Mouse (Mus musculus): ENCODE data around the gene Eps15. TPM values are rescaled to one million over a fixed set of nuclear protein-coding genes. Genes with fewer than 3 reads are reported as not detected.
A peak's percentile ranks its signal among the peaks of the same experiment; 100 is the strongest.

Eps15 gene
- polyA plus RNA-seq, 1 experiment from 2014 or later = 20.0 TPM

- Histone ChIP-seq H3K9ac (replicated peaks) (no peak overlapping the region), H3K4me3 (ENCODE audit: low read depth, low read length) (no peak overlapping the region), H3K27me3 (ENCODE audit: insufficient read depth, low read length) (no peaks in the 10 kb centered on the region), H3K27ac (ENCODE audit: low read depth) (no peak overlapping the region), H3K9me3 (ENCODE audit: low read length) (no peaks in the 10 kb centered on the region), H3K36me3 (replicated peaks; ENCODE audit: insufficient read depth, low read length) (no peaks in the 10 kb centered on the region), H3K4me2 (ENCODE audit: low read depth, low read length) (no peak overlapping the region), H3K4me1 (ENCODE audit: insufficient read depth) (no peaks in the 10 kb centered on the region; the same call in 1 of the 2 replicates)
- TF ChIP-seq CTCF (IDR thresholded peaks at IDR 0.05; ENCODE audit: low read depth) = no peak
- TF ChIP-seq EP300 (IDR thresholded peaks at IDR 0.05; ENCODE audit: low read depth) = no peak
- DNase-seq (no peak), ATAC-seq (peak; percentile 59; the same call in 1 of the 2 replicates)
- 9% methylated on average over 3 of the region's 3 CpGs for WGBS (ENCODE audit: insufficient replicate concordance)
Observed at GRCm38 (mm10) chr4:109419017-109419416, 138.9 kb downstream of the Eps15 start.

GRCm38 (mm10) chr4:109419563-109419962 is 139.5 kb downstream of the Eps15 start:
- whole genome bisulfite sequencing (ENCODE audit: insufficient replicate concordance) = 85% methylated on average over 4 of the region's 4 CpGs
- H3K27me3 ChIP-seq (ENCODE audit: insufficient read depth, low read length) = no peaks in the 10 kb centered on the region

GRCm38 (mm10) chr4:109420138-109420795 is 140.2 kb downstream of the Eps15 start:
- Histone ChIP-seq H3K4me2 (ENCODE audit: low read depth, low read length) (no peak overlapping the region), H3K4me3 (ENCODE audit: low read depth, low read length) (no peak overlapping the region), H3K27ac (ENCODE audit: low read depth) (no peak overlapping the region), H3K4me1 (ENCODE audit: insufficient read depth) (no peaks in the 10 kb centered on the region; the same call in 1 of the 2 replicates), H3K27me3 (ENCODE audit: insufficient read depth, low read length) (no peaks in the 10 kb centered on the region), H3K9me3 (ENCODE audit: low read length) (no peaks in the 10 kb centered on the region), H3K36me3 (replicated peaks; ENCODE audit: insufficient read depth, low read length) (no peaks in the 10 kb centered on the region), H3K9ac (replicated peaks) (no peak overlapping the region)
- WGBS (ENCODE audit: insufficient replicate concordance) = 75% methylated on average over 8 of the region's 8 CpGs
- TF ChIP-seq EP300 (IDR thresholded peaks at IDR 0.05; ENCODE audit: low read depth) (no peak), CTCF (IDR thresholded peaks at IDR 0.05; ENCODE audit: low read depth) (peak; percentile 70)
- DNase-seq = peak; percentile 61
- 0 out of 2 replicates have a peak, but pooled peaks have one; percentile 23 for ATAC-seq

More at GRCm38 (mm10) chr4:109419563-109419962, 139.5 kb downstream of the Eps15 start:
- Histone ChIP-seq H3K4me3 (ENCODE audit: low read depth, low read length) (no peak overlapping the region), H3K4me2 (ENCODE audit: low read depth, low read length) (no peak overlapping the region), H3K27ac (ENCODE audit: low read depth) (no peak overlapping the region), H3K4me1 (ENCODE audit: insufficient read depth) (no peaks in the 10 kb centered on the region; the same call in 1 of the 2 replicates), H3K9ac (replicated peaks) (no peak overlapping the region), H3K9me3 (ENCODE audit: low read length) (no peaks in the 10 kb centered on the region), H3K36me3 (replicated peaks; ENCODE audit: insufficient read depth, low read length) (no peaks in the 10 kb centered on the region)
- no peak for ATAC-seq
- DNase-seq = no peak
- TF ChIP-seq CTCF (IDR thresholded peaks at IDR 0.05; ENCODE audit: low read depth) (no peak), EP300 (IDR thresholded peaks at IDR 0.05; ENCODE audit: low read depth) (no peak)

- DNase-seq (no peak), ATAC-seq (no peak)
- Histone ChIP-seq H3K9ac (replicated peaks) (no peak overlapping the region), H3K4me3 (ENCODE audit: low read depth, low read length) (no peak overlapping the region), H3K9me3 (ENCODE audit: low read length) (no peaks in the 10 kb centered on the region), H3K27ac (ENCODE audit: low read depth) (no peak overlapping the region), H3K4me2 (ENCODE audit: low read depth, low read length) (no peak overlapping the region), H3K36me3 (replicated peaks; ENCODE audit: insufficient read depth, low read length) (no peaks in the 10 kb centered on the region), H3K27me3 (ENCODE audit: insufficient read depth, low read length) (no peaks in the 10 kb centered on the region), H3K4me1 (ENCODE audit: insufficient read depth) (no peaks in the 10 kb centered on the region; the same call in 1 of the 2 replicates)
- TF ChIP-seq CTCF (IDR thresholded peaks at IDR 0.05; ENCODE audit: low read depth) (no peak), EP300 (IDR thresholded peaks at IDR 0.05; ENCODE audit: low read depth) (no peak)
- WGBS (ENCODE audit: insufficient replicate concordance) = 78% methylated on average over 7 of the region's 7 CpGs
Observed at GRCm38 (mm10) chr4:109421608-109422007, 141.5 kb downstream of the Eps15 start.

- H3K9ac ChIP-seq (replicated peaks) = no peak overlapping the region
- no peaks in the 10 kb centered on the region; the same call in 1 of the 2 replicates for H3K4me1 ChIP-seq (ENCODE audit: insufficient read depth)
- no peak for TF ChIP-seq EP300 (IDR thresholded peaks at IDR 0.05; ENCODE audit: low read depth)
- no peak for TF ChIP-seq CTCF (IDR thresholded peaks at IDR 0.05; ENCODE audit: low read depth)
- DNase-seq (no peak), ATAC-seq (no peak)
- no peaks in the 10 kb centered on the region for H3K9me3 ChIP-seq (ENCODE audit: low read length)
- H3K4me2 ChIP-seq (ENCODE audit: low read depth, low read length) = no peak overlapping the region
- H3K4me3 ChIP-seq (ENCODE audit: low read depth, low read length) = no peak overlapping the region
- no peak overlapping the region for H3K27ac ChIP-seq (ENCODE audit: low read depth)
- 80% methylated on average over 6 of the region's 6 CpGs for WGBS (ENCODE audit: insufficient replicate concordance)
- no peaks in the 10 kb centered on the region for H3K36me3 ChIP-seq (replicated peaks; ENCODE audit: insufficient read depth, low read length)
- H3K27me3 ChIP-seq (ENCODE audit: insufficient read depth, low read length) = no peaks in the 10 kb centered on the region
Observed at GRCm38 (mm10) chr4:109422436-109422835, 142.4 kb downstream of the Eps15 start.

- ATAC-seq (no peak), DNase-seq (no peak)
- no peak overlapping the region for H3K4me2 ChIP-seq (ENCODE audit: low read depth, low read length)
- no peak overlapping the region for H3K9ac ChIP-seq (replicated peaks)
- no peak overlapping the region for H3K4me3 ChIP-seq (ENCODE audit: low read depth, low read length)
- H3K4me1 ChIP-seq (ENCODE audit: insufficient read depth) = no peaks in the 10 kb centered on the region; the same call in 1 of the 2 replicates
- 60% methylated on average over 2 of the region's 2 CpGs for WGBS (ENCODE audit: insufficient replicate concordance)
- H3K9me3 ChIP-seq (ENCODE audit: low read length) = no peaks in the 10 kb centered on the region
- no peaks in the 10 kb centered on the region for H3K27me3 ChIP-seq (ENCODE audit: insufficient read depth, low read length)
- H3K27ac ChIP-seq (ENCODE audit: low read depth) = no peak overlapping the region
- no peak for TF ChIP-seq EP300 (IDR thresholded peaks at IDR 0.05; ENCODE audit: low read depth)
- TF ChIP-seq CTCF (IDR thresholded peaks at IDR 0.05; ENCODE audit: low read depth) = no peak
- no peaks in the 10 kb centered on the region for H3K36me3 ChIP-seq (replicated peaks; ENCODE audit: insufficient read depth, low read length)
Observed at GRCm38 (mm10) chr4:109423438-109423837, 143.4 kb downstream of the Eps15 start.

Measured in liver, postnatal 0 days (tissue).